Mouse (Mus musculus) embryonic facial prominence, embryonic 15.5 days (tissue): ENCODE measurements at regions not wholly inside any gene's neighbourhood (a gene's known extent, or its start where the extent isn't known, plus 50 kb on each side); places are given as distances from the start of the nearest gene placed in this dataset.

Experiments
- ATAC-seq: fragments of 200-750 bp; cut with Nextera tagmentation; 2 replicates; pipeline ENCODE4 v1.8.0; 2017; ENCODE audit warnings: low read depth, moderate TSS enrichment; ENCODE audit not compliant: insufficient number of reproducible peaks, low FRiP score, low TSS enrichment
- H3K27ac ChIP-seq: fragments of 300-500 bp; sonication (generic); replicated peaks from 2 replicates; pipeline ENCODE4 v1.5.1; 2015; ENCODE audit warnings: mild to moderate bottlenecking, inconsistent platforms
- H3K27me3 ChIP-seq: fragments of 300-500 bp; sonication (generic); 2 replicates; pipeline ENCODE4 v1.6.1; 2015; ENCODE audit warnings: inconsistent platforms
- H3K36me3 ChIP-seq: fragments of 300-500 bp; sonication (generic); 2 replicates; pipeline ENCODE4 v1.6.1; 2015; ENCODE audit warnings: mild to moderate bottlenecking, inconsistent platforms
- H3K4me1 ChIP-seq: fragments of 300-500 bp; sonication (generic); 2 replicates; pipeline ENCODE4 v1.6.1; 2015; ENCODE audit warnings: inconsistent platforms
- H3K4me2 ChIP-seq: fragments of 300-500 bp; sonication (generic); replicated peaks from 2 replicates; pipeline ENCODE4 v1.6.1; 2015; ENCODE audit warnings: mild to moderate bottlenecking, inconsistent platforms
- H3K4me3 ChIP-seq: fragments of 300-500 bp; sonication (generic); replicated peaks from 2 replicates; pipeline ENCODE4 v1.5.1; 2015; ENCODE audit warnings: mild to moderate bottlenecking, inconsistent platforms
- H3K9ac ChIP-seq: fragments of 300-500 bp; sonication (generic); 2 replicates; pipeline ENCODE4 v1.6.1; 2015; ENCODE audit warnings: inconsistent platforms
- H3K9me3 ChIP-seq: fragments of 300-500 bp; sonication (generic); replicated peaks from 2 replicates; pipeline ENCODE4 v1.6.1; 2016; ENCODE audit warnings: inconsistent platforms
- WGBS: fragments of 180-500 bp; shearing (Covaris S2); methylation state at CpG from one replicate; pipeline ENCODE4 v1.1.7; 2015; 5-methylcytosine and 5-hydroxymethylcytosine counted together

- Histone ChIP-seq H3K4me3 (no peak overlapping the region), H3K27me3 (no peaks in the 10 kb centered on the region), H3K27ac (no peak overlapping the region), H3K4me1 (no peaks in the 10 kb centered on the region), H3K36me3 (no peaks in the 10 kb centered on the region), H3K4me2 (no peak overlapping the region), H3K9me3 (no peaks in the 10 kb centered on the region), H3K9ac (no peak overlapping the region)
- WGBS: 92% methylated on average over 7 of the region's 7 CpGs
- no peak for ATAC-seq
Observed at GRCm38 (mm10) chr2:169286701-169287100, 300.8 kb downstream of the Gm11011 start.

- no peak overlapping the region for H3K27ac ChIP-seq
- H3K4me3 ChIP-seq: no peak overlapping the region
- no peaks in the 10 kb centered on the region for H3K36me3 ChIP-seq
- H3K9me3 ChIP-seq: no peaks in the 10 kb centered on the region
- no peak overlapping the region for H3K4me2 ChIP-seq
- H3K27me3 ChIP-seq: no peaks in the 10 kb centered on the region
- no peaks in the 10 kb centered on the region for H3K4me1 ChIP-seq
- peak; percentile 60; the same call in 1 of the 2 replicates for ATAC-seq
- no peak overlapping the region for H3K9ac ChIP-seq
- 51% methylated on average over 13 of the region's 13 CpGs for WGBS
Observed at GRCm38 (mm10) chr2:169282508-169283117, 304.9 kb downstream of the Gm11011 start.

- Histone ChIP-seq H3K4me3 (no peak overlapping the region), H3K9ac (no peak overlapping the region), H3K4me2 (no peak overlapping the region), H3K9me3 (no peaks in the 10 kb centered on the region), H3K36me3 (no peaks in the 10 kb centered on the region), H3K27ac (no peak overlapping the region), H3K4me1 (no peaks in the 10 kb centered on the region), H3K27me3 (no peaks in the 10 kb centered on the region)
- ATAC-seq: no peak
- WGBS: 89% methylated on average over 4 of the region's 4 CpGs
Observed at GRCm38 (mm10) chr2:169275371-169275770, 312.2 kb downstream of the Gm11011 start.

DNA sequence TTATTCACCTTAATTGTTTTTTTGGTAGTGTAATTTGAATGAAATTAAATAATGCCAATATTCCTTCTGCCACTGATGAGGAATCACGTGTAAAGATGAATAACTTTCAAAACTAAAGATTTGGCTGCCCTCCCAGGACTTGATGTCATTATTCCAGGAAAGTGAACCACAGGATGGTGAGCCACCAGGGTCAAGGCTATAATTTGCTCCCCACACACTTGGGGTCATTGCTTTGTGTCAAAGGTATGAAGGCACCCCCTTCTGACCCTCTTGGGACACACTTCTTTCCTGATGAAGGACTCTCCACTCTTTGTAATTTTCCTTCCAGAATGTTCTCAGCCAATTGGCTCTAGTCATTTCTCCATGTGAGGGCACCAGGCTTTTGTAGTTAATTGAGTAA, 313.4 kb downstream of the Gm11011 start:
- Histone ChIP-seq H3K27me3 (no peaks in the 10 kb centered on the region), H3K36me3 (no peaks in the 10 kb centered on the region), H3K4me2 (no peak overlapping the region), H3K27ac (no peak overlapping the region), H3K4me3 (no peak overlapping the region), H3K9ac (no peak overlapping the region), H3K9me3 (no peaks in the 10 kb centered on the region), H3K4me1 (no peaks in the 10 kb centered on the region)
- 55% methylated on average over 1 of the region's 1 CpGs for WGBS
- ATAC-seq: no peak

GRCm38 (mm10) chr2:169272622-169273021, 314.9 kb downstream of the Gm11011 start:
- H3K27ac ChIP-seq: no peak overlapping the region
- H3K4me3 ChIP-seq: no peak overlapping the region
- no peaks in the 10 kb centered on the region for H3K36me3 ChIP-seq
- no peaks in the 10 kb centered on the region for H3K4me1 ChIP-seq
- H3K9me3 ChIP-seq: no peaks in the 10 kb centered on the region
- 23% methylated on average over 6 of the region's 6 CpGs for WGBS
- ATAC-seq: no peak
- no peaks in the 10 kb centered on the region; the same call in 1 of the 2 replicates for H3K27me3 ChIP-seq
- no peak overlapping the region for H3K9ac ChIP-seq
- no peak overlapping the region for H3K4me2 ChIP-seq

DNA sequence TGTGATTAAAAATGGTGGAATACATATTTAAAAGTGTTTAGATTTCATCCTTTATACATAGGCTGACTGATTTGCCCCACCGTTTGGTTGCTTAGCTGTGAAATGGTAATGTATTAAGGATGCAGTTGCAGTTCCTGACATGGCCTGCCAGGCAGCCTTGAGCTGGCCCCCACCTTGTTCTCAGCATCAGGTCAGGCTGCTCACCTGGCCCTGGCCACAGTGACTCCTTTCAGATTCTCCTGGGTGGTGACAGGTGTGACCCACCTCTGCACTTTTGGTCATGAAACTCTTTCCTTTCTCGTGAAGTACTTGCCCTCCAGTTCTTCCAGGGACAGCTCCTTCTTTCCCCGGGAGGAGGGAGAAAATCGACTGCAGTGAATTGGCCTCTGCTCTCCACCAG, 315.5 kb downstream of the Gm11011 start:
- H3K27me3 ChIP-seq: no peaks in the 10 kb centered on the region; the same call in 1 of the 2 replicates
- H3K4me1 ChIP-seq: no peaks in the 10 kb centered on the region
- no peak overlapping the region for H3K4me2 ChIP-seq
- 33% methylated on average over 4 of the region's 4 CpGs for WGBS
- no peak for ATAC-seq
- H3K4me3 ChIP-seq: no peak overlapping the region
- no peaks in the 10 kb centered on the region for H3K36me3 ChIP-seq
- no peak overlapping the region for H3K9ac ChIP-seq
- H3K27ac ChIP-seq: no peak overlapping the region
- H3K9me3 ChIP-seq: no peaks in the 10 kb centered on the region

- H3K9ac ChIP-seq: no peak overlapping the region
- no peak overlapping the region for H3K4me3 ChIP-seq
- H3K27ac ChIP-seq: no peak overlapping the region
- ATAC-seq: no peak
- no peaks in the 10 kb centered on the region for H3K4me1 ChIP-seq
- no peaks in the 10 kb centered on the region for H3K36me3 ChIP-seq
- H3K9me3 ChIP-seq: no peaks in the 10 kb centered on the region
- no peaks in the 10 kb centered on the region for H3K27me3 ChIP-seq
- no peak overlapping the region for H3K4me2 ChIP-seq
- WGBS: 63% methylated on average over 4 of the region's 4 CpGs
Observed at GRCm38 (mm10) chr2:169260636-169261035, 305.2 kb upstream of the Zfp64 start.

DNA sequence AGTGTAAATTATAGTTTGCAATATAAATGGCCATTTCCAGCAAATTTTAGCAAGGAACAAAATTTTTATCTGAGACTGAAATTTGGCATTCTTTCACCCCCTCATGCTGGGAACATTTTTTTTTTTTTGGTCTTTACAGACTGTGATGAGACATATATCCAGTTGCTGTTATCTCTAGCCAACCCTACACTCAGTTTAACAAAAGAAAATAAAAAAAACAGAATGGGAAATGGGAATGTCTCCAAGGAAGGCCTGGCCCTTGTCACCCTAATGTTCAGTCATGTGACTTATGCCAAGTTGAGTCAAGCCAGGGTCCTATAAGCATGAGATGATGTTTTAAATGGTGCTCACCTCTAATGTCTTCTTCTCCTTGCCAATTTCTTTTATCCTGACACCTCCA, 289.2 kb upstream of the Zfp64 start:
- H3K9me3 ChIP-seq: no peaks in the 10 kb centered on the region
- ATAC-seq: no peak
- H3K4me3 ChIP-seq: no peak overlapping the region
- H3K27me3 ChIP-seq: no peaks in the 10 kb centered on the region
- H3K4me2 ChIP-seq: no peak overlapping the region
- H3K36me3 ChIP-seq: no peaks in the 10 kb centered on the region
- H3K9ac ChIP-seq: no peak overlapping the region
- H3K4me1 ChIP-seq: no peaks in the 10 kb centered on the region
- no peak overlapping the region for H3K27ac ChIP-seq

DNA sequence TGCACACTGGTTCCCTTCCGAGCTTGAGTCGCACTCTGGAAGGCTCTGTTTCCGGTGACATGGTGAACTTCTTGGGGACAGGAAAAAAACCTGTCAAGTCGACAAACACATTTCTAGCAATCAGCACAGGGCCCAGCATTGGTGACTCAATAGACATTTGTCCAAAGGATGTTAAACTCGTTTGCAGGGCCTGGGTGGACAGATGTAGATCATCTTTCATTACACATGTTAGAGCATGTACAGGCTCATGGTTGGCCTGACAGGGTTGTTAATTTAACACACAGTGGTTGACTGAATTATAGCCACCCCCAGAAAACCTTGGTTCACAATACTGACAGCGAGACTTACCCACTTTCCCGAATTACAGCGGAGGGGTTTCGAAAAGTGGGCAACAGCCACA, 288.6 kb upstream of the Zfp64 start:
- Histone ChIP-seq H3K9ac (no peak overlapping the region), H3K9me3 (no peaks in the 10 kb centered on the region)
- 87% methylated on average over 9 of the region's 9 CpGs for WGBS

GRCm38 (mm10) chr2:169237856-169238255, 282.5 kb upstream of the Zfp64 start:
- ATAC-seq: no peak
- no peaks in the 10 kb centered on the region for H3K27me3 ChIP-seq
- H3K27ac ChIP-seq: no peak overlapping the region
- 88% methylated on average over 4 of the region's 4 CpGs for WGBS
- no peaks in the 10 kb centered on the region for H3K9me3 ChIP-seq
- no peak overlapping the region for H3K4me3 ChIP-seq
- H3K9ac ChIP-seq: no peak overlapping the region
- H3K36me3 ChIP-seq: no peaks in the 10 kb centered on the region
- H3K4me1 ChIP-seq: no peaks in the 10 kb centered on the region
- no peak overlapping the region for H3K4me2 ChIP-seq

More for the DNA sequence above, 288.6 kb upstream of the Zfp64 start:
- no peak for ATAC-seq
- H3K4me3 ChIP-seq: no peak overlapping the region
- no peak overlapping the region for H3K27ac ChIP-seq
- H3K36me3 ChIP-seq: no peaks in the 10 kb centered on the region
- H3K4me1 ChIP-seq: no peaks in the 10 kb centered on the region
- H3K27me3 ChIP-seq: no peaks in the 10 kb centered on the region
- no peak overlapping the region for H3K4me2 ChIP-seq

DNA sequence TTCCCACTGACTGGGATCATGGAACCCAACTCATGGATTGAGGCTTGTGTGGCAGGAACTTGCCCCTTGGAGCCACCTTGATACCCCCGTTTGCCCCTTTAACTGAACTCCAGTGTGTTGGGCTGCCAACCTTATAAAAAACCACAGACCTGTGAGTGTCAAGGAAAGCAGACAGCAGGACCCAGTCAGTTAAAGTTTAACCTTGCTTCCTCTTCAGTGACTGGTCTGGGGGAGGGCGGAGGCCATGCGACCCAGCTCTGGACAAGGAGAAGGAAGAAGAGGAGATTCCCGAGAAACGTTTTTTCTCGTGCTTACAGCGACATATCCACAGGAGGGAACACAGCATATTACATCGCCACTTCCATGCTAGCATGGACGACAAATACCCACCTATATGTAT, 281.9 kb upstream of the Zfp64 start:
- H3K27ac ChIP-seq: no peak overlapping the region
- no peak for ATAC-seq
- H3K4me2 ChIP-seq: no peak overlapping the region
- no peak overlapping the region for H3K4me3 ChIP-seq
- H3K4me1 ChIP-seq: no peaks in the 10 kb centered on the region
- 93% methylated on average over 9 of the region's 9 CpGs for WGBS
- H3K9me3 ChIP-seq: no peaks in the 10 kb centered on the region
- H3K27me3 ChIP-seq: no peaks in the 10 kb centered on the region
- no peak overlapping the region for H3K9ac ChIP-seq
- H3K36me3 ChIP-seq: no peaks in the 10 kb centered on the region

DNA sequence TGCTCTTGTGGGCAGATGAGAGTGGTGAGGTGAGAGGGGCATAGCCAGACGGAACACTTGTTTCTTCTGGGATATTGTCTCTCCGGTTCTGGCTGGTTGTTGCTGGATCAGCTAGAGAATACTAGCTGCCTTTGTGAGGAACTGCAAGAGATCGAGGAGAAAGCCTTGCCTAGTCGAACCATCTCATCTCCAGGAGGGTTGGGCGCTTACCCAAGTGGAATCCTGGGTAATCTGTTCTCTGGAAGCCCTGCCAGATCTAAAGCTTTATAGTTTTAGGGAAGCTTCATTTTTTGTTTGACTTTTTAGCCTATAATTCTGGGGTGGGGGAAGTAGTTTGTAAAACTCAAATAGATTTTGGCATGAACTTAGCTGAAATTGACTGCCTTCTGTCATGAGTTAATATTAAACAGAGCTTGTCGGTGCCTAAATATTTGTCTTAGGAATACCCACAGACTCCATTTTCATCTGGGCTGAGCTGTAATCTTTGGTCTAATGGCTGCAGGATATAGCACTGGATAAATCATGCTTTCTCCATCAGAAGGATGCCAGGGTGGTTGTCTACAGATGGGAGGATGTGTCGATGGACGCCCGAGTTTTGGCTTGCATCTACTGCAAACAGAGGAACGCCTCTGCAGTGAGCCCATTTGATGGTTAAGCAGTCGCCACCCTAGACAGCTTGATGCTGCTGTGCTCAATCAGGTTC, 279.1 kb upstream of the Zfp64 start:
- Histone ChIP-seq H3K4me1 (no peaks in the 10 kb centered on the region), H3K9me3 (no peaks in the 10 kb centered on the region), H3K27ac (no peak overlapping the region), H3K4me2 (no peak overlapping the region), H3K4me3 (no peak overlapping the region), H3K9ac (no peak overlapping the region), H3K27me3 (no peaks in the 10 kb centered on the region), H3K36me3 (no peaks in the 10 kb centered on the region)
- 76% methylated on average over 11 of the region's 11 CpGs for WGBS
- no peak for ATAC-seq
